Mouse (Mus musculus) gastrocnemius, postnatal 10 days (tissue): ENCODE data around the gene Olfr887. TPM values are rescaled to one million over a fixed set of nuclear protein-coding genes. Genes with fewer than 3 reads are reported as not detected.

Experiments
- DNase-seq: peaks from one replicate; pipeline ENCODE4 v3.0.0; 2021; ENCODE audit warnings: mixed read lengths
- long read RNA-seq, 2 experiments: library from polyadenylated mRNA; stranded (forward); transcript quantifications; one replicate each; pipeline ENCODE4 v2.0.0; 2021
- total RNA-seq, 2 experiments: library from RNA; stranded (reverse); gene quantifications; 2 replicates each; pipeline ENCODE4 v1.2.3; 2021

Olfr887 gene
- total RNA-seq, result not detected
- long read RNA-seq, experiment 1, result 0 reads
- long read RNA-seq, experiment 2, result 0 reads

GRCm38 (mm10) chr9:38083772-38084171 lies at the start of gene Olfr887:
TSS of gene Olfr887 (plus strand) at chr9:38084072.
- DNase-seq, result no peak

DNA sequence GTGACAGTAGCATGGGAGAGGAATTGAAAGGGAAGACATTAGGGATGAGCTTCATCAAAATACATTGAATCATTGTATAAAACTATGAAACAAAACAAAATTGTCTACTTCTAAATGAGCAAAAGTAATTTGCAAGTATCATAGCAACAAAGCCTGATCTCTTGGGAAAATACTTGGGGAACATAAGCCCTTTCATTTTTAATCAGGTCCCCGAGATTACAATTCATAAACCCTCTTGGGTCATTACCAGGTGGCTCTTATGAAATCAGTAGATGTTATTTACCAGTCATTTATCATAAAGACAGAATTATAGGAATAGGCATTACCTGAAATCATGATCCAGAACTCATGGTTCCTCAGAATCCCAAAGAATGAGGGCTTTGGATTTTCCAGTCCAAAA lies 37.6 kb upstream of the Olfr887 start, which contains the start of gene Olfr884:
Gene Olfr884, plus strand, starts transcription at position 301 of the 400 bp plus-strand sequence.
- no peak for DNase-seq

GRCm38 (mm10) chr9:38061022-38061421 lies 22.9 kb upstream of the Olfr887 start, which contains the start of gene Olfr885:
TSS of gene Olfr885 (plus strand) at chr9:38061322.
- no peak for DNase-seq

GRCm38 (mm10) chr9:38107828-38108227 lies 24.0 kb downstream of the Olfr887 start, which contains the start of gene Olfr888:
TSS of gene Olfr888 (plus strand) at chr9:38108128.
- no peak for DNase-seq

DNA sequence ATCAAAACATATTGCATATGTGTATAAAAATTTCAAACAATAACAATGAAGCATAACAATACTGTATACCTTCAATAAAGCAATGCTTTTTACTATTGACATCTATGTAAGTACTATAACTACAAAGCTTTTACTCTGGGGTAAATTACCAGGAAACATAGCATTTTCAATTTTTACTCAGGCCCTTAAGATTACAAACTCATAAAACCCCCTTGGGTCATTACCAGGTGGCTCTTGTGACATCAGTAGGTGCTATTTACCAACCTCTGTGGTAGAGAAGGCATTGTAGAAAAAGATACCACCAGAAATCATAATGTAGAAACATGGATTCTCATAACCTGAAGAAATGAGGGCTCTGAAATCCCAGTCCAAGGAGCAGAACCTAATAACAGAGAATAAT lies 31.0 kb downstream of the Olfr887 start, which contains the start of gene Olfr889:
Gene Olfr889, plus strand, starts transcription at position 301 of the 400 bp plus-strand sequence.
- DNase-seq, result no peak

Other genes with a start within 250 kb of the Olfr887 start
- gene Olfr877, start 229.8 kb upstream of the Olfr887 start, total RNA-seq, result not detected
- not detected for gene Olfr145, start 187.3 kb upstream of the Olfr887 start, total RNA-seq
- not detected for gene Olfr878, start 166.2 kb upstream of the Olfr887 start, total RNA-seq
- gene Olfr881, start 92.2 kb upstream of the Olfr887 start, total RNA-seq, result not detected
- not detected for gene Olfr883, start 58.3 kb upstream of the Olfr887 start, total RNA-seq
- not detected for gene Olfr884, start 37.5 kb upstream of the Olfr887 start, total RNA-seq
- not detected for gene Olfr885, start 22.8 kb upstream of the Olfr887 start, total RNA-seq
- gene Olfr888, start 24.1 kb downstream of the Olfr887 start, total RNA-seq, result not detected
- gene Olfr889, start 31.1 kb downstream of the Olfr887 start, total RNA-seq, result not detected
- not detected for gene Olfr890, start 58.4 kb downstream of the Olfr887 start, total RNA-seq
- not detected for gene Olfr891, start 96.7 kb downstream of the Olfr887 start, total RNA-seq
- gene Olfr893, start 124.3 kb downstream of the Olfr887 start, total RNA-seq, result not detected
- gene Olfr894, start 134.0 kb downstream of the Olfr887 start, total RNA-seq, result not detected
- gene Olfr143, start 168.7 kb downstream of the Olfr887 start, total RNA-seq, result not detected
- gene Olfr895, start 183.8 kb downstream of the Olfr887 start, total RNA-seq, result not detected
- not detected for gene Olfr896-ps1, start 207.0 kb downstream of the Olfr887 start, total RNA-seq
- gene Olfr25, start 245.0 kb downstream of the Olfr887 start, total RNA-seq, result not detected